Mouse (Mus musculus) neural tube, embryonic 10.5 days (tissue): ENCODE results near the gene Rabl2.

Experiments
- DNase-seq: peaks from one replicate; pipeline ENCODE4 v3.0.0-alpha.2; 2017; ENCODE audit warnings: low spot score; ENCODE audit errors: extremely low spot score

Gene Rabl2

DNA sequence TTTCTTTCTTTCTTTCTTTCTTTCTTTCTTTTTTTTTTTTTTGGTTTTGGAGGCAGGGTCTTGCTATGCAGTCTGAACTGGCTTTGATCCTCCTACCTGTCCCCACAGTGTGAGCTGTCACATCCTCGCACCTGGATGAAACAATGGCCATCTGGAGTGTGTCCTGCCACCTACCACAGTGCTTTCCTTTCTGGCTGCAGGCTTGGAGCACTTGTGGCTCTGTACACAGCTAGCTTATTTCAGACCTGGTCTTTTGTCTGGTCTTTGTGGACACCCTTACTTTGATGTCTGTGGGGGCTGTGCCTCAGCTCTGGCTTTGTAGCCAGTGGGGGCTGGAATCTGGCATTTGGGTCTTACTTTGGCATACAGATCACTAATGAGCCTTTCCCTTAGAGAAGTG is 40.0 kb downstream of the Rabl2 start:
- DNase-seq: no peak

DNA sequence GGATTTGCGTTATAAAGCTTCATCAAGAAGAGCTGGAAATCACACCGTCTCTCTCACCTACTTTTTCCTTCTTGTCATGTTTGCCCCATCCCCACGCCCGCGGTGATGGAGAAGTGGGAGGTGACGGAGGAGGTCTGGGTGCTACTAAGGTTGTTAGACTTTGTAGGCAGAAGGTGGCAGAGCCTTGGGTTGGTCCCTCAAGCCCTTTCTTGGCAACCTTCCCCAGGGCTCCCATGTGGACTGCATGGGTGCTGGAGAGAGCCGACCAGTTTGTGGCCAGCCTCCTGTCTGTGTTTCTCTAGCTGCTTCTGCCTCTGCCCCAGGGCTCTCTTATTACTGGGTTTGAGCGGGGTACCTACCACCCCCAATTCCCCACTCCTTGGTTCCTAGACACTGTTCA is 41.2 kb downstream of the Rabl2 start:
- no peak for DNase-seq

DNA sequence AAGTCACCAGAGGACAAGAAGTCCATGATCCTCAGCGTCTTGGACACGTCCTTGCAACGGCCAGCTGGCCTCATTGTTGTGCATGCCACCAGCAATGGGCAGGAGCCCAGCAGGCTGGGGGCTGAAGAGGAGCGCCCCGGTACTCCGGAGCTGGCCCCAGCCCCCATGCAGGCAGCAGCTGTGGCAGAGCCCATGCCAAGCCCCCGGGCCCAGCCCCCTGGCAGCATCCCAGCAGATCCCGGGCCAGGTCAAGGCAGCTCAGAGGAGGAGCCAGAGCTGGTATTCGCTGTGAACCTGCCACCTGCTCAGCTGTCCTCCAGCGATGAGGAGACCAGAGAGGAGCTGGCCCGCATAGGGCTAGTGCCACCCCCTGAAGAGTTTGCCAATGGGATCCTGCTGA is 42.9 kb downstream of the Rabl2 start:
- no peak for DNase-seq

DNA sequence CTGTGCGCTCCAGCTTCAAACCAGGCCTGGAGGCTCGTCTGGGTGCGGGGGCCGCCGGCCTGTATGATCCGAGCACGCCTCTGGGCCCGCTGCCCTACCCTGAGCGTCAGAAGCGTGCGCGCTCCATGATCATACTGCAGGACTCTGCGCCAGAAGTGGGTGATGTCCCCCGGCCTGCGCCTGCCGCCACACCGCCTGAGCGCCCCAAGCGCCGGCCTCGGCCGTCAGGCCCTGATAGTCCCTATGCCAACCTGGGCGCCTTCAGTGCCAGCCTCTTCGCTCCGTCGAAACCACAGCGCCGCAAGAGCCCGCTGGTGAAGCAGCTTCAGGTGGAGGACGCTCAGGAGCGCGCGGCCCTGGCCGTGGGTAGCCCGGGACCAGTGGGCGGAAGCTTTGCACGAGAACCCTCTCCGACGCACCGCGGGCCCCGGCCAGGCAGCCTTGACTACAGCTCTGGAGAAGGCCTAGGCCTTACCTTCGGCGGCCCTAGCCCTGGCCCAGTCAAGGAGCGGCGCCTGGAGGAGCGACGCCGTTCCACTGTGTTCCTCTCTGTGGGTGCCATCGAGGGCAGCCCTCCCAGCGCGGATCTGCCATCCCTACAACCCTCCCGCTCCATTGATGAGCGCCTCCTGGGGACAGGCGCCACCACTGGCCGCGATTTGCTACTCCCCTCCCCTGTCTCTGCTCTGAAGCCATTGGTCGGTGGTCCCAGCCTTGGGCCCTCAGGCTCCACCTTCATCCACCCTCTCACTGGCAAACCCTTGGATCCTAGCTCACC is 43.7 kb downstream of the Rabl2 start:
- DNase-seq: peak; percentile 75

DNA sequence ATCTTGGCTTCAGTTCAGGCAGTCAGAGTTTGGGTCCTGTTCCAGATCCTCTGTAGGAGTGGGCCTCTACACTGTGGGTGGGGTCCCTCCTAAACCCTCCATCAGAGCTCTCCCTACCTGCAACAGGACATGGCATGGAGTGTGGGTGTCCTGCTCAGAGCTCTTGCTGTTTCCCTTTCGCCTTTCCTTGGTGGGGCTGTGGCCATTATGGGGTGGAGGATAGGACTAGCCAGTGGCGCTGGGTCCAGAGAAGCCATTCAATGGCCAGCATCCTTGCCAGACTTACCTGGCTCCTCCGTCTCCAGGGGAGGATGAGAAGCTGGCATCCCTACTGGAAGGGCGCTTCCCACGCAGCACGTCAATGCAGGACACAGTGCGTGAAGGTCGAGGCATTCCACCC is 44.4 kb downstream of the Rabl2 start:
- DNase-seq: no peak

DNA sequence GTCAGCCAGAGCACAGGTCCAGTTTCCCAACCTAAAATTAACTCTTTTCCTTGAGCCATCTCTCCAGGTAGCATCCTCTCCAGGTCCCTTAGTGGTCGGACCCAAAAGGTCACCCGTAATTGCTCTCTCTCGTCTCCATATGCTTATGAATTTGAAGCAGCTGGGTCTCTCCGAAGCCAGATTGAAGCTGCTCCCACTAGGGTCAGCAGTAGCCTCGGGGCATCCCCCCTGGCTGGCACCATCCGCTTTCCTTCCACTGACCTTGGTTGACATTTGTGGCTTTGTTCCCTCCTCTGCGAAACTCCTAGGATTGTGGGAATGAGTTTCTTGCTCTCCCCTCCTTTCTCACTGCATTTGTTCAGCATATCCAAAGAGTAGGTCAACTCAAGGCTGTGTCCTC is 47.6 kb downstream of the Rabl2 start:
- DNase-seq: no peak

DNA sequence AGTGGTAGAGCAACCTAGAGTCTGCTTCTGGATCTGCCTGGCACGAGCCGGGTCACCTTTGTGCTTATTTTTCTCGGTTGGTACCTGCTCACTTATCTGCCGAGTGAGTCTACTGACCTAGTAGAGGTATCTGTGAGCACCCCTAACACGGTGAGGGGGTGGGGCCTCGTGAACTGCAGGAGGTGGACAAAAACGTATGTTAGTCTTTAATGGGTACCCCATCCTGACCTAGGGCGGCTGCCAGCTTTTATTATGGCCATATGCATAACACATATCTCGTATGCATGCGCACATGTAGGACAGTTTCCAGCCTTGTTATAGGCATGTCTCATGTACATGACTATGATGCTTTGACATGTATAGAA is 57.9 kb downstream of the Rabl2 start:
- no peak for DNase-seq

DNA sequence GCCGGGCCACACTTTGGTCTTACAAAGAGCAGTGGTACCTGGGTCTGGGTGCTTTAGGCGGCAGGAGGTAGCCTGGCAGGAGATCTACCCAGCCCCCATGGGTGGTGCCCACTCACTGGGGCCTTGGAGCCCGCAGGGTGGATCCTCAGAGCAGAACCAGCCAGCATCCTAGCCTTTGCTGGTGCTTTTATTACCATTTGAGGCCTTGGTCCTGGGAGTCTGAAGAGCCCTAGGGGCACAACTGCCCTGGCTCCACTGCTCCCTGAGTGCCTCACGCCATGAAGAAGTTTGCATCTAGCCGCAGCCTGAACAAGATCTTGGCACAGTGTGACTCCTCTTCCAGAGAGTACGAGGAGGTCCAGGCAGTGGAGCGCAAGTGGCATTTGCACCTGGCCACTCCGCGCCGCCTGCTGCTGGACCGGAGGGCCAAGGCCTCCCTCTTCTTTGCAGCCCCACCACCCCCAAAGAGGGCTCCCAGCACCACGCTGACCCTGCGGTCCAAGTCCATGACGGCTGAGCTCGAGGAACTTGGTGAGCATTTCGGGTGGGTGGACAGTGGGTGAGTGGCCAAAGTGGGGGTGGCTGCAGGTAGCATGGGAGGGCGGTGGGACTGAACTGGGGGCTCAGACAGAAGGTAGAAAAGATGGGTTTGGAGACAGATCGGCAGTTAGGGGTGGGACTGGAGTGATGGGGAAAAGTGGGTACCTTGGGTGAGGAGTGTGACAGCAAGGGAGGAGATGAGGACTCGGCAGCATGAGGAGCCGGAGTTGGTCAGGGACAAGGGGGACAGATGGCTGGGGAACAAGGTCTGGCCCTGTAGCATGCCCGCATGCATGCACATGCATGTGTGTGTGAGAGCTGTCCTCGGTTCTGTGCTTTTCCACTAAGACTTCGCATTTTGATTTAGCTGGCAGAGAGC is 58.5 kb downstream of the Rabl2 start:
- no peak for DNase-seq
